Mouse (Mus musculus) heart, adult 2 months (tissue): ENCODE data around the gene Cwc27. TPM values are rescaled to one million over a fixed set of nuclear protein-coding genes. Genes with fewer than 3 reads are reported as not detected.

ENCODE experiments used
- DNase-seq, 2 experiments: peaks; one replicate each; pipeline ENCODE4 v3.0.0; 2021
- H3K27ac ChIP-seq: fragments of 200-600 bp; 2 replicates; pipeline ENCODE4 v1.8.1; 2022
- H3K27me3 ChIP-seq: fragments of 200-500 bp; 2 replicates; pipeline ENCODE4 v1.6.1; 2012; ENCODE audit warnings: mild to moderate bottlenecking, low read length, inconsistent platforms, mixed read lengths; ENCODE audit not compliant: control insufficient read depth, insufficient read depth
- H3K36me3 ChIP-seq: fragments of 200-500 bp; 2 replicates; pipeline ENCODE4 v1.6.1; 2012; ENCODE audit warnings: low read length, inconsistent platforms; ENCODE audit not compliant: control insufficient read depth, insufficient read depth
- H3K4me1 ChIP-seq: fragments of 200-500 bp; 2 replicates; pipeline ENCODE4 v1.6.1; 2011; ENCODE audit warnings: low read length; ENCODE audit not compliant: control insufficient read depth, insufficient read depth
- H3K4me3 ChIP-seq: fragments of 200-600 bp; 2 replicates; pipeline ENCODE4 v1.8.1; 2022
- H3K79me2 ChIP-seq: fragments of 200-500 bp; replicated peaks from 2 replicates; pipeline ENCODE4 v1.6.1; 2012; ENCODE audit warnings: mild to moderate bottlenecking, inconsistent platforms, low read length, moderate library complexity, mixed read lengths; ENCODE audit not compliant: control insufficient read depth, insufficient read depth
- H3K9ac ChIP-seq: fragments of 200-500 bp; 2 replicates; pipeline ENCODE4 v1.6.1; 2012; ENCODE audit warnings: low read depth, mild to moderate bottlenecking, control low read depth, inconsistent platforms, low read length, mixed read lengths
- CTCF ChIP-seq: fragments of 200-600 bp; IDR thresholded peaks from 2 replicates; pipeline ENCODE4 v1.8.1; 2022; ENCODE audit warnings: antibody characterized with exemption, mild to moderate bottlenecking, moderate library complexity
- EP300 ChIP-seq: fragments of 200-500 bp; IDR thresholded peaks from 2 replicates; pipeline ENCODE4 v1.6.1; 2011; ENCODE audit warnings: low read depth, low read length, control low read depth; ENCODE audit not compliant: insufficient read depth
- POLR2A ChIP-seq: fragments of 200-500 bp; IDR thresholded peaks from 2 replicates; pipeline ENCODE4 v1.6.1; 2011; ENCODE audit warnings: mild to moderate bottlenecking, low read depth, low read length, control low read depth; ENCODE audit not compliant: insufficient read depth
- WGBS: fragments of 180-500 bp; shearing (Covaris S2); methylation state at CpG from one replicate; pipeline ENCODE4 v1.1.7; 2018; 5-methylcytosine and 5-hydroxymethylcytosine counted together
- intact Hi-C: fragments of 180-260 bp; cut with DNase I; formaldehyde crosslinking; loops from one replicate; pipeline ENCODE4 v1.15.1; 2025
- polyA plus RNA-seq: library from polyadenylated mRNA; depleted of rRNA; stranded (reverse); fragments of >200 nt; gene quantifications from 2 replicates; pipeline ENCODE4 v1.2.3, GENCODE M21; 2012
- total RNA-seq, 2 experiments: library from RNA; stranded (reverse); gene quantifications; 2 replicates each; pipeline ENCODE4 v1.2.3; 2021

Cwc27 gene
- total and polyA plus RNA-seq, 3 experiments, result 4.5 to 15.2 (median 13.5) TPM

- Histone ChIP-seq H3K4me3 (no peak overlapping the region), H3K36me3 (no peaks in the 10 kb centered on the region), H3K27me3 (no peaks in the 10 kb centered on the region), H3K79me2 (no peaks in the 10 kb centered on the region), H3K4me1 (no peaks in the 10 kb centered on the region), H3K9ac (no peak overlapping the region), H3K27ac (no peak overlapping the region)
- no peak for TF ChIP-seq POLR2A
- TF ChIP-seq EP300, result no peak
- TF ChIP-seq CTCF, result no peak
- no peak for DNase-seq
- intact Hi-C loops, result no loop called here
- 92% methylated on average over 7 of the region's 7 CpGs for WGBS
These were observed 156.8 kb downstream of the Cwc27 start for GRCm38 (mm10) chr13:104660042-104660680.

GRCm38 (mm10) chr13:104656666-104657272, 160.2 kb downstream of the Cwc27 start:
- Histone ChIP-seq H3K9ac (no peak overlapping the region), H3K4me1 (no peaks in the 10 kb centered on the region), H3K27me3 (no peaks in the 10 kb centered on the region), H3K36me3 (no peaks in the 10 kb centered on the region), H3K27ac (no peak overlapping the region), H3K4me3 (no peak overlapping the region), H3K79me2 (no peaks in the 10 kb centered on the region)
- intact Hi-C loops, result no loop called here
- TF ChIP-seq POLR2A (no peak), CTCF (no peak)
- DNase-seq, result no peak
- WGBS, result 95% methylated on average over 5 of the region's 5 CpGs

GRCm38 (mm10) chr13:104655137-104655536, 161.8 kb downstream of the Cwc27 start:
- Histone ChIP-seq H3K9ac (no peak overlapping the region), H3K79me2 (no peaks in the 10 kb centered on the region), H3K27me3 (no peaks in the 10 kb centered on the region), H3K36me3 (no peaks in the 10 kb centered on the region; the same call in 1 of the 2 replicates), H3K4me3 (no peak overlapping the region), H3K27ac (no peak overlapping the region), H3K4me1 (no peaks in the 10 kb centered on the region)
- no peak for TF ChIP-seq CTCF
- no peak for TF ChIP-seq POLR2A
- TF ChIP-seq EP300, result no peak
- intact Hi-C loops, result no loop called here
- WGBS, result 79% methylated on average over 3 of the region's 3 CpGs
- no peak for DNase-seq

GRCm38 (mm10) chr13:104651763-104652162, 165.2 kb downstream of the Cwc27 start:
- DNase-seq, result peak in 1 of 2 experiments; percentile 29
- Histone ChIP-seq H3K9ac (no peak overlapping the region), H3K27me3 (no peaks in the 10 kb centered on the region), H3K4me3 (no peak overlapping the region), H3K36me3 (no peaks in the 10 kb centered on the region; the same call in 1 of the 2 replicates), H3K79me2 (no peaks in the 10 kb centered on the region), H3K27ac (no peak overlapping the region), H3K4me1 (no peaks in the 10 kb centered on the region)
- intact Hi-C loops, result no loop called here
- WGBS, result 60% methylated on average over 2 of the region's 2 CpGs
- no peak for TF ChIP-seq EP300
- TF ChIP-seq CTCF, result no peak
- no peak for TF ChIP-seq POLR2A

- Histone ChIP-seq H3K9ac (no peak overlapping the region), H3K27me3 (no peaks in the 10 kb centered on the region), H3K4me1 (peaks cover 2% of the 10 kb centered on the region), H3K27ac (no peak overlapping the region), H3K79me2 (no peaks in the 10 kb centered on the region), H3K4me3 (no peak overlapping the region), H3K36me3 (peaks cover 4% of the 10 kb centered on the region; the same call in 1 of the 2 replicates)
- no peak for DNase-seq
- intact Hi-C loops, result no loop called here
- TF ChIP-seq EP300 (no peak), POLR2A (no peak), CTCF (no peak)
- 98% methylated on average over 2 of the region's 2 CpGs for WGBS
These were observed 166.3 kb downstream of the Cwc27 start for GRCm38 (mm10) chr13:104650654-104651053.

GRCm38 (mm10) chr13:104650145-104650544, 166.8 kb downstream of the Cwc27 start:
- Histone ChIP-seq H3K9ac (no peak overlapping the region), H3K4me1 (peaks cover 2% of the 10 kb centered on the region), H3K4me3 (no peak overlapping the region), H3K79me2 (no peaks in the 10 kb centered on the region), H3K27ac (no peak overlapping the region), H3K27me3 (no peaks in the 10 kb centered on the region), H3K36me3 (peaks cover 7% of the 10 kb centered on the region; the same call in 1 of the 2 replicates)
- no peak for DNase-seq
- intact Hi-C loops, result no loop called here
- 90% methylated on average over 5 of the region's 5 CpGs for WGBS
- no peak for TF ChIP-seq CTCF
- no peak for TF ChIP-seq POLR2A
- TF ChIP-seq EP300, result no peak
